Mouse (Mus musculus): ENCODE results near the gene Plac8. TPM values are rescaled to one million over a fixed set of nuclear protein-coding genes. Genes with fewer than 3 reads are reported as not detected.

Gene Plac8
- polyA plus RNA-seq, 1 experiment from 2014 or later, result 2.6 TPM

DNA sequence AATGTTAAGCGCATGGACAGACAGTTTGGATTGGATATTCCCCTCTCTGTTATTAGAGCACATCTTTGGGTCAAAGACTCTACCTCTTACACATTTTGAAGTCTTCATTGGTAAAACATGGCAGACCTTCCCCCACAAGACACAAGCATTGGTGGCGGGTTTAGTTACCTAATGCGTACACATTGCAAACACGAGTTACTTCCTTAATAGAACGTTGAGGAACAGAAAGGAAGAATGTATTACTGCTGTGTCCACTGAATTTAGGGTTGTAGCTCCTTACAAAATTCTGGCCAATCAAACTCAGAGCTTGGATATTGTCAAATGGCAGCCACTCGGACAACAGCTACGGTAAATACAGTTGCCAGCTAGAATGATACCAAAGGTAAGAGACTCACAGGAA is 12.7 kb downstream of the Plac8 start:
- H3K4me1 ChIP-seq (replicated peaks), result no peaks in the 10 kb centered on the region
- no peak for ATAC-seq (ENCODE audit: insufficient number of reproducible peaks, insufficient read depth, low FRiP score, low TSS enrichment, low read depth)
- no peak overlapping the region for H3K4me2 ChIP-seq
- 94% methylated on average over 7 of the region's 7 CpGs for WGBS
- no peaks in the 10 kb centered on the region for H3K36me3 ChIP-seq
- no peak overlapping the region for H3K4me3 ChIP-seq (replicated peaks)
- H3K27ac ChIP-seq, result no peak overlapping the region
- no peaks in the 10 kb centered on the region for H3K27me3 ChIP-seq
- H3K9ac ChIP-seq (replicated peaks), result no peak overlapping the region
- H3K9me3 ChIP-seq, result no peaks in the 10 kb centered on the region

DNA sequence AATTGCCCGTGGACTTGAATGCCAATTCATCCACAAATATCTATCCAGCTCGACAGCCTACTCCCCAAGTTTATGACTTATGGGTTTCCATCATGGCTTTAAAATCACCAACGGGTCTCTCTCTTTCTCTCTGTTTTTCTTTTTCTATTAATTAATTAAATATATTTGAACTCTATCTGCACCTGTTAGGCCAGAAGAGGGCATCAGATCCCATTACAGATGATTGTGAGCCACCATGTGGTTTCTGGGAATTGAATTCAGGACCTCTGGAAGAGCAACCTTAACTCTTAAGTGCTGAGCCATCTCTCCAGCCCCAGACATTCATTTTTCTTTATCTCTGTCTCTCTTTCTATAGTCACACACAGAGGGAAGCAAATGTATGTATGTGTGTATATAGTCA is 13.3 kb downstream of the Plac8 start:
- no peaks in the 10 kb centered on the region for H3K36me3 ChIP-seq
- H3K27me3 ChIP-seq, result no peaks in the 10 kb centered on the region
- H3K9ac ChIP-seq (replicated peaks), result no peak overlapping the region
- no peaks in the 10 kb centered on the region for H3K9me3 ChIP-seq
- no peak for ATAC-seq (ENCODE audit: insufficient number of reproducible peaks, insufficient read depth, low FRiP score, low TSS enrichment, low read depth)
- no peaks in the 10 kb centered on the region for H3K4me1 ChIP-seq (replicated peaks)
- 78% methylated on average over 3 of the region's 3 CpGs for WGBS
- H3K4me3 ChIP-seq (replicated peaks), result no peak overlapping the region
- H3K27ac ChIP-seq, result no peak overlapping the region
- no peak overlapping the region for H3K4me2 ChIP-seq

DNA sequence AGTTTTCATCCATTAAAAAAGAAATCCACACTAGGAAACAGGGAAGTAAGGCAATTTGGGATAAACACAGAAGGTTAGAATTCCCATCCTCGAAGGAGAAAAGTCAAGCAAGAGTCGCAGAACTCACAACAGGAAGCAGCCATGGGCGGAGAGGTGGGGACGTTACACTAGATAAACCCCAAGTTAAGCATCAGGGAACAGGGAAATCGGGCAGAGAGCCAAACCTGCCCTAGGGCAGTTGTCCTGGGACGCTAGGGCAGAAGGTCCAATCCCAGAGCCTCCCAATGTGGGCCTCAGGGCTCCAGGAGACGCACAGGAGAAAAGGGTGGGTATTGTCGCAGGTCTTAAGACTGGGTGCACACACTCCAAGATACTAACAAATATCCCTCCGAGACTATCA is 14.5 kb downstream of the Plac8 start:
- no peaks in the 10 kb centered on the region for H3K9me3 ChIP-seq
- no peak overlapping the region for H3K27ac ChIP-seq
- no peaks in the 10 kb centered on the region for H3K4me1 ChIP-seq (replicated peaks)
- H3K36me3 ChIP-seq, result no peaks in the 10 kb centered on the region
- no peak overlapping the region for H3K9ac ChIP-seq (replicated peaks)
- ATAC-seq (ENCODE audit: insufficient number of reproducible peaks, insufficient read depth, low FRiP score, low TSS enrichment, low read depth), result no peak
- H3K27me3 ChIP-seq, result no peaks in the 10 kb centered on the region
- no peak overlapping the region for H3K4me3 ChIP-seq (replicated peaks)
- 78% methylated on average over 9 of the region's 9 CpGs for WGBS
- H3K4me2 ChIP-seq, result no peak overlapping the region

DNA sequence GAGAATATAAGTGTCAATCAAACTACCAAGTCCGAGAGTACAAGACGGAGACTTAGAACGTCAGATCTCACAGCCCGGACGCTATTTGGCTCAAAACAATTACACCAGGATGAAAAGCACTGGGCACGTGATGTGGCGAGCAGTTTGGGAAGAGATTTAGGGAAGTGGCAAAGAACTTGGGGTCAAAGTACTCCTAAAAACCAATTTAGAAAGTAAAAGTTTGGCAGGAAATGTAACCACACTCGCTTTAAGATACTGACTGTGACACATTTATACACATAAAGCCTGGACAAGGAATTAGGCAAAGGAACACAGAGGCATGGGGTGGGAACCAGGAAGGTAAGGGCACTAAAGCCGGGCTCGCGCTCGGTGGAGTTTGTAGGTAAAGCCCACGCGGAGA is 15.0 kb downstream of the Plac8 start:
- ATAC-seq (ENCODE audit: insufficient number of reproducible peaks, insufficient read depth, low FRiP score, low TSS enrichment, low read depth), result no peak
- Histone ChIP-seq H3K4me3 (replicated peaks) (no peak overlapping the region), H3K9ac (replicated peaks) (no peak overlapping the region), H3K27ac (no peak overlapping the region), H3K4me1 (replicated peaks) (no peaks in the 10 kb centered on the region), H3K9me3 (no peaks in the 10 kb centered on the region), H3K4me2 (no peak overlapping the region), H3K27me3 (no peaks in the 10 kb centered on the region), H3K36me3 (no peaks in the 10 kb centered on the region)
- WGBS, result 87% methylated on average over 14 of the region's 14 CpGs

DNA sequence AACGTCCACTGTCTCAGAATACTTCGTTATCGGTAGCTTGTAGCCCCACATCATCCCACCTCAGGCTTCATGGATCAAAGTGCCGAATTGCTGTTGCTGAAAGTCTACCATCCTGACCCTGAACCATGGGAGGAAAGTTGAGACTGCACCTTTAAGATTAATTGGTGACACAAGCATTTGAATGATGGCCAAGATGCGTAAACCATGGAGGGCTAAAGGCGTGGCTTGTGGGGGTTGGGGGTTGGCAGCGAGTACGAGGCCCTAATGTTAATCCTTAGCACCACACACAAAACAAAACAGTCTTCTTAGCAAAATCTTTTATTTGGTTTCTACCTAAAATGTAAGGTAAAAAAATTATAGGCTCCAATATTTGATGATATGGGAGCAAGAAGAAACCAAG is 18.6 kb downstream of the Plac8 start:
- no peak overlapping the region for H3K27ac ChIP-seq
- WGBS, result 62% methylated on average over 8 of the region's 8 CpGs
- no peak overlapping the region for H3K4me2 ChIP-seq
- no peak for ATAC-seq (ENCODE audit: insufficient number of reproducible peaks, insufficient read depth, low FRiP score, low TSS enrichment, low read depth)
- no peaks in the 10 kb centered on the region for H3K9me3 ChIP-seq
- no peak overlapping the region for H3K9ac ChIP-seq (replicated peaks)
- H3K4me1 ChIP-seq (replicated peaks), result no peaks in the 10 kb centered on the region
- H3K4me3 ChIP-seq (replicated peaks), result no peak overlapping the region
- H3K27me3 ChIP-seq, result no peaks in the 10 kb centered on the region
- peaks cover 14% of the 10 kb centered on the region for H3K36me3 ChIP-seq

DNA sequence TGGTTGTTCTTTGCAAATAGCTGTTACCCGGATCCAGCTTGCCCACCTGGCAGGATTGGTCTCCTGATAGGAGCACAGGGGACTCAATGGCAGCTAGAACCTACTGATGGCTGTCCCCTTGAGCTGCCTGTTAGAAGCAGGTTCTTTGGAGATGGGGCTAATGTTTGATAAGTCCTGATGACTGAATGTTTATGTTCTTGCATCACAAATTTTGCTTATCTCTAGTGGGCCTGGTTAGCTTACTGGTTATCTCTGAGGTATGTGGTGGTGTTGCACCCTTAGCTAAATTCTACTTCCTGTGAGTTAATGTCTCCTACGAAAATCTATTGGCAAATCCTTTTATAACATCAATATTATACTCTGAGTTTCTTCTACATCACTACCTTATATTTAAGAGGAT is 20.1 kb downstream of the Plac8 start:
- no peaks in the 10 kb centered on the region for H3K4me1 ChIP-seq (replicated peaks)
- H3K36me3 ChIP-seq, result peaks cover 29% of the 10 kb centered on the region
- no peak overlapping the region for H3K4me2 ChIP-seq
- no peak overlapping the region for H3K27ac ChIP-seq
- H3K4me3 ChIP-seq (replicated peaks), result no peak overlapping the region
- no peaks in the 10 kb centered on the region for H3K27me3 ChIP-seq
- no peaks in the 10 kb centered on the region for H3K9me3 ChIP-seq
- no peak overlapping the region for H3K9ac ChIP-seq (replicated peaks)
- 72% methylated on average over 2 of the region's 2 CpGs for WGBS
- no peak for ATAC-seq (ENCODE audit: insufficient number of reproducible peaks, insufficient read depth, low FRiP score, low TSS enrichment, low read depth)

DNA sequence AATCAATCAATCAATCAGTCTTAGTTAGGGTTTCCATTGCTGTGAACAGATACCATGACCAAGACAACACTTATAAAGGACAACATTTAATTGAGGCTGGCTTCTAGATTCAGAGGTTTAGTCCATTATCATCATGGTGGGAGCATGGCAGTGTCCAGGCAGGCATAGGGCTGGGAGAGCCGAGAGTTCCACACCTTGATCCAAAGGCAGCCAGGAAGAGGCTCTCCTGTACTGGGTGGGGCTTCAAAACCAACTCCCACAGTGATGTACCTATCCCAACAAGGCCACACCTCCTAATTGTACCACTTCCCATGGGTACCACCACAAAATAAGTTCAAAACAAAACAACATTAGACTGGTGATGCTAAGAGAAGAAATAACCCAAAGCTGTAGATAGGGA is 21.9 kb downstream of the Plac8 start:
- peaks cover 46% of the 10 kb centered on the region for H3K36me3 ChIP-seq

DNA sequence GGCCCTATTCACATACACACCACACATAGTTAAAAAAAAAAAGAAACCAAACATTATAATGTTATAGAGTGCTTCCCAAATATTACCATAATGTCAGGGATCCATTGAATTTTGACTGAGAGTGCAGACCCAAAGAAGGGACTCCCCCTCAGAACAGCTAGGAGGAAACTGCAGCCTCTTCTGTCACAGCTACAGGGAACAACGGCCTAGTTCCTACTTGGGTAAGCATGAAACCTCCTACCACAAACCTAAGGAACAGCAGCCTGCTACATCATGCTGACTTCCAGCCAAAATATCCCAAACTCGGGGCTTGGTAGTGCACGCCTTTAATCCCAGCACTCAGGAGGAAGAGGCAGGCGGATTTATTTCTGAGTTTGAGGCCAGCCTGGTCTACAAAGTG is 22.7 kb downstream of the Plac8 start:
- no peak for ATAC-seq (ENCODE audit: insufficient number of reproducible peaks, insufficient read depth, low FRiP score, low TSS enrichment, low read depth)
- Histone ChIP-seq H3K36me3 (peaks cover 54% of the 10 kb centered on the region), H3K9ac (replicated peaks) (no peak overlapping the region), H3K4me3 (replicated peaks) (no peak overlapping the region), H3K9me3 (no peaks in the 10 kb centered on the region), H3K4me1 (replicated peaks) (no peaks in the 10 kb centered on the region), H3K4me2 (no peak overlapping the region), H3K27me3 (no peaks in the 10 kb centered on the region), H3K27ac (no peak overlapping the region)
- WGBS, result 96% methylated on average over 4 of the region's 4 CpGs

More for the DNA sequence above, 21.9 kb downstream of the Plac8 start:
- H3K27ac ChIP-seq, result no peak overlapping the region
- no peaks in the 10 kb centered on the region for H3K27me3 ChIP-seq
- no peak overlapping the region for H3K9ac ChIP-seq (replicated peaks)
- 97% methylated on average over 1 of the region's 1 CpGs for WGBS
- no peak overlapping the region for H3K4me3 ChIP-seq (replicated peaks)
- no peaks in the 10 kb centered on the region for H3K9me3 ChIP-seq
- no peak for ATAC-seq (ENCODE audit: insufficient number of reproducible peaks, insufficient read depth, low FRiP score, low TSS enrichment, low read depth)
- no peaks in the 10 kb centered on the region for H3K4me1 ChIP-seq (replicated peaks)
- no peak overlapping the region for H3K4me2 ChIP-seq

DNA sequence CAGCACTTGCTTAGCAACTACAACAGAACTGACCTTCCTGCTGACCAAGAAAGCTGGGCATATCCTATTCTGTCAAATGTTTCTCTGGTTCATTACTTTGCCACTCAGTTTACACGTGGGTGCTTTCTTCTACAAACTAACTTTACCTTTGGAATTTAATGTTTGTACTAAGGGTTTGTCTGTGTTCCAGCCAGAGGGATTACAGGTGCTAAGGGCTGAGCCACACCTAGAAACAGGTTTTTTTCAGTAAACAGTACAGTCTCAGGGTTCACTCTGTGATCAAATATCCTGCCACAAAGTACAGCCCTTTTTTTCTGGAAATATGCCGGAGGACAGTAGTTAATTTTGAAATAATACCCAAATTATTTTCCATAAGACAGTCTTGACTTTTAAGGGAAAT is 23.8 kb downstream of the Plac8 start:
- no peak for ATAC-seq (ENCODE audit: insufficient number of reproducible peaks, insufficient read depth, low FRiP score, low TSS enrichment, low read depth)
- Histone ChIP-seq H3K27ac (no peak overlapping the region), H3K4me1 (replicated peaks) (no peaks in the 10 kb centered on the region), H3K4me3 (replicated peaks) (no peak overlapping the region), H3K9ac (replicated peaks) (no peak overlapping the region), H3K9me3 (no peaks in the 10 kb centered on the region), H3K4me2 (no peak overlapping the region), H3K36me3 (peaks cover 64% of the 10 kb centered on the region), H3K27me3 (no peaks in the 10 kb centered on the region)
- 85% methylated on average over 2 of the region's 2 CpGs for WGBS

DNA sequence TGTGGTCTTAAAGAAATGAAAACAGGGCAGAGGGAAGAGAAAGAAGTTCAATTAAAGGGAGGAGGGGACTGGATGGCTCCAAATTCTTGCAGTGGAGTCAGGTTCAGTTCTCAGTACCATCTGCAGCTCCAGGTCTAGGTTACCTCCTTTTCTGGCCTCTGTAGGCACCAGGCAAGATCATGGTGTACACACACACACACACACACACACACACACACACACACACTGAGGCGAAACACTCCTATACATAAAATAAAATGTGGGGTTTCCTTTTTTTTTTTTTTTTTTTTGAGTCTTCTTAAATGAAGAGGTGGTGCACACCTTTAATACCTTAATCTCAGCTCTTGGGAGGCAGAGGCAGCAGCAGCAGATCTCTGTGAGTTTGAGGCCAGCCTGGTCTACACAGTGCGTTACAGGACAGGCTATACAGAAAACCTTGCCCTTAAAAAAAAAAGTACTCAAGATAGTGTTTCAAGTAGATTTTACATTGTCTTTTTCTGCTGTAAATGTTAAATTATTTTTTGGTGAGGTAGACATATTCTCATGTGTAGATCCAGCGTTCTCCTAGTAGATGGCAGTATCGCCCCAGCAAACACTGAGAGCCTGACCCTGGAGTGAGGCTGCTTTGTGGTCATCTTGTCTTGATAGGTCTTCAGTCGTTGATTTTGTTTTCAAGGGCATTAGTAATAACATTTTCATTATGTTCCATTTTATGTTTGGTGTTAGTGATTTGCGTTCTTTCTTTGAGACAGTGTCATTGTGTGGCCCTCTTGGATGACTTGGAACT is 25.6 kb downstream of the Plac8 start:
- Histone ChIP-seq H3K27ac (no peak overlapping the region), H3K4me1 (replicated peaks) (no peaks in the 10 kb centered on the region), H3K27me3 (no peaks in the 10 kb centered on the region), H3K4me2 (no peak overlapping the region), H3K36me3 (peaks cover 82% of the 10 kb centered on the region), H3K9me3 (no peaks in the 10 kb centered on the region), H3K4me3 (replicated peaks) (no peak overlapping the region), H3K9ac (replicated peaks) (no peak overlapping the region)
- no peak for ATAC-seq (ENCODE audit: insufficient number of reproducible peaks, insufficient read depth, low FRiP score, low TSS enrichment, low read depth)
- WGBS, result 90% methylated on average over 6 of the region's 6 CpGs

DNA sequence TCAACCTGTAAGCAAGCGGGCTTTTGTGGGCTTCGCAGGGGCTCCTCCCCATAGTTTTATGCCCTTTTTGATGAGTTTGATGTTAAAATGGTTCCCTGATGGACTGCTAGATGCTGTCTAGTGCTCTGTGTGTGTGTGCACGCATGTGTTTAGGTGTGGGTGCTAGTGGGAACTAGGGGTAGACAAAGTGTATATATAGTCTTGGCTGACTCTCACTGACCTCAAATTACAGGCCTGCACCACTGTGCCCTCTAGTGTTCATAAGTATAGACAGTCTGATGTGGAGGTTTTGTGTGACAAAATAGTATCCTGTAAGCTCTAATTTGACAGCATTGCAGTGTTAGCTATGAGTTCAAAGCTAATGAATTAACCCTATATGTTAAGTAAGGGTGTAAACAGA is 35.4 kb downstream of the Plac8 start:
- Histone ChIP-seq H3K9me3 (no peaks in the 10 kb centered on the region), H3K4me1 (replicated peaks) (no peaks in the 10 kb centered on the region), H3K4me3 (replicated peaks) (no peak overlapping the region), H3K4me2 (no peak overlapping the region), H3K27ac (no peak overlapping the region), H3K27me3 (no peaks in the 10 kb centered on the region), H3K9ac (replicated peaks) (no peak overlapping the region), H3K36me3 (peaks cover 85% of the 10 kb centered on the region)
- WGBS, result 91% methylated on average over 3 of the region's 3 CpGs
- no peak for ATAC-seq (ENCODE audit: insufficient number of reproducible peaks, insufficient read depth, low FRiP score, low TSS enrichment, low read depth)

DNA sequence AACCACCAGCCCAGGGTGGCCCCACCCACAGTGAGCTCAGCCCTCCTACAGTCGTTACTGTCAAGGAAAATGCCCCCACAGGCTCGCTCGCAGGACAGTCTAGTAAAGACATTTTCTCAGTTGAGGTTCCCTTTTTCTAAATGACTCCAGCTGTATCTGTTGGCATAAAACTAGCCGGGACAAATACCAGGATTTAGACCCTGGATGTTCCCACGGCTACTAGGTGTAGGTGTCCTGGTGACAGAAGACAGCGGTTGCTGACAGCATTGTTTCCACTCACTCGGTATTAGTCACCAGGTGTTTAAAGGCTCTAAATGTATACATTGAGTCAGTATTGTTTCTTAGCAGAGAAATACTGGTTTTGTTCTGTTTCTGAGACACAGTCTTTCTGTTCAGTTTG is 36.2 kb downstream of the Plac8 start:
- 85% methylated on average over 7 of the region's 7 CpGs for WGBS
- peaks cover 87% of the 10 kb centered on the region for H3K36me3 ChIP-seq
- ATAC-seq (ENCODE audit: insufficient number of reproducible peaks, insufficient read depth, low FRiP score, low TSS enrichment, low read depth), result no peak
- H3K27me3 ChIP-seq, result no peaks in the 10 kb centered on the region
- no peak overlapping the region for H3K9ac ChIP-seq (replicated peaks)
- H3K4me1 ChIP-seq (replicated peaks), result no peaks in the 10 kb centered on the region
- H3K4me2 ChIP-seq, result no peak overlapping the region
- H3K27ac ChIP-seq, result no peak overlapping the region
- H3K4me3 ChIP-seq (replicated peaks), result no peak overlapping the region
- H3K9me3 ChIP-seq, result no peaks in the 10 kb centered on the region

Measured in limb, embryonic 12.5 days (tissue).